Mouse (Mus musculus) CH12.LX (cell line): ENCODE results near the gene Ube2s.
A peak's percentile ranks its signal among the peaks of the same experiment; 100 is the strongest.

ENCODE experiments used
- CHD2 ChIP-seq: IDR thresholded peaks from 2 replicates; pipeline ENCODE4 v1.6.1; 2011; ENCODE audit warnings: low read length, improper control_type of control experiment
- CTCF ChIP-seq, 2 experiments: IDR thresholded peaks in 1 of 2; conservative IDR thresholded peaks in 1 of 2; 2 replicates each; pipeline ENCODE4 v1.5.1; 2011 to 2012; ENCODE audit warnings: low read depth in 2 of 2, low read length in 2 of 2, improper control_type of control experiment in 1 of 2, inconsistent platforms in 1 of 2, mild to moderate bottlenecking in 1 of 2, moderate library complexity in 1 of 2
- EP300 ChIP-seq: IDR thresholded peaks from 2 replicates; pipeline ENCODE4 v1.6.1; 2011; ENCODE audit warnings: low read length, improper control_type of control experiment
- HCFC1 ChIP-seq: IDR thresholded peaks from 2 replicates; pipeline ENCODE4 v1.6.1; 2012; ENCODE audit warnings: low read depth, mild to moderate bottlenecking, inconsistent platforms, low read length, improper control_type of control experiment
- MAX ChIP-seq: IDR thresholded peaks from 2 replicates; pipeline ENCODE4 v1.6.1; 2011; ENCODE audit warnings: low read length, improper control_type of control experiment
- POLR2A ChIP-seq: IDR thresholded peaks from 2 replicates; pipeline ENCODE4 v1.6.1; 2011; ENCODE audit warnings: low read depth, mild to moderate bottlenecking, improper control_type of control experiment, low read length
- RCOR1 ChIP-seq: conservative IDR thresholded peaks from 2 replicates; pipeline ENCODE4 v1.6.1; 2012; ENCODE audit warnings: low read depth, mild to moderate bottlenecking, inconsistent platforms, low read length, improper control_type of control experiment
- SIN3A ChIP-seq: IDR thresholded peaks from 2 replicates; pipeline ENCODE4 v1.6.1; 2012; ENCODE audit warnings: low read length, improper control_type of control experiment, inconsistent platforms
- SMC3 ChIP-seq: IDR thresholded peaks from 2 replicates; pipeline ENCODE4 v1.6.1; 2011; ENCODE audit warnings: low read depth, low read length, improper control_type of control experiment
- ZC3H11A ChIP-seq: IDR thresholded peaks from 2 replicates; pipeline ENCODE4 v1.6.1; 2012; ENCODE audit warnings: low read depth, mild to moderate bottlenecking, inconsistent platforms, low read length, improper control_type of control experiment
- ZKSCAN1 ChIP-seq: IDR thresholded peaks from 2 replicates; pipeline ENCODE4 v1.6.1; 2012; ENCODE audit warnings: low read depth, inconsistent platforms, low read length, improper control_type of control experiment, borderline replicate concordance

DNA sequence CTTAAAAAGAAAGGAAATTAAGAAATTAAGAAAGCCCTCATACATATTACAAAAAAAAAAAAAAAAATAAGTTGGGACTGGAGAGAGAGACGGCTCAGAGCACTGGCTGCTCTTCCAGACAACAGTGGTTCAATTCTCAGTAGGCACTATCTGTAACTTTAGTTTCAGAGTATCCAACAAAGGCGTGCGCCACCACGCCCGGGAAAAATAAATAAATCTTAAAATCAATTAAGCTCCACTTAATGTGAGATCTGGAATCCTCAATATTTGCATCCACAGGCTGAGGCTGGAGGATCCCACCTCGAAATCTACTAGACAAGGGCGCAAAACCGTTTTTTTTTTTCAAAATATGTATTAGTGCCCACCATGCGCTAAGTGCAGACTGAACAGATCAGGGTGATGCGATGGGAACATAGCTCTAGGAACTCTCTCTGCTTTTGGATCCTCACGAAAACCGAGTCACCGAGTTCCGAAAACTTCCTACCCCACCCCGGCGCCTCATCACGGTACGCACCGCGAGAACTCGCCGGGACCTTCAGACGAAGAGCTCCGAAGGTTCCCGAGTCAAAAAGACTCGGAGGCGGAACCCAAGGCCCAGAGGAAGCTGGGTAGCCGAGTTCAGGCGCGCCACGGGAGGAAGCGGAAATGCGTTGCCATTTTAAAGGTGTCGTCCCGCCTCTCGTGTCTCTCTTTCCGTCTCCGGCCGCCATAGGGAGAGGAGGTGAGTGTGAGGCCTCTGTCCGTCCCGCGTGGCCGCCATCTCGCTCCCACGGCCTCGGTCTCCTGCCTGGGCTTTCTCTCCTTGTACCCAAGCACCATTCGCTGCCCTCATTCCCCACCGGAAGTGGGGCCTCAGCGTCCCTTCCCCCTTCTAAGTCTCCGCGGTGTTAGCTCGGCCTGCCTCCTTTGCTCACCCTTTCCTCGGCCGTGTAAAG lies 19.8 kb downstream of the Ube2s start, which contains the start of gene Rpl28:
- no peak for TF ChIP-seq RCOR1
- TF ChIP-seq SIN3A = peak; percentile 12; the same call in 1 of the 2 replicates
- TF ChIP-seq CTCF (conservative IDR thresholded peaks at IDR 0.05 in 1 of 2, IDR thresholded peaks at IDR 0.05 in 1 of 2; ENCODE audit: low read depth in 2 of 2, low read length in 2 of 2) = no peak
- TF ChIP-seq POLR2A = peak; percentile 97
- TF ChIP-seq EP300 = 0 out of 2 replicates have a peak, but pooled peaks have one; percentile 12
- peak; percentile 92 for TF ChIP-seq MAX
- TF ChIP-seq SMC3 = no peak
- TF ChIP-seq ZC3H11A = no peak
- TF ChIP-seq CHD2 = peak; percentile 97
- no peak for TF ChIP-seq ZKSCAN1
- peak; percentile 91 for TF ChIP-seq HCFC1
